Mouse (Mus musculus) embryonic facial prominence, embryonic 14.5 days (tissue): ENCODE measurements at regions not wholly inside any gene's neighbourhood (a gene's known extent, or its start where the extent isn't known, plus 50 kb on each side); places are given as distances from the start of the nearest gene placed in this dataset.

ENCODE experiments used
- ATAC-seq: fragments of 200-750 bp; cut with Nextera tagmentation; 2 replicates; pipeline ENCODE4 v1.8.0; 2017; ENCODE audit warnings: low read depth, moderate number of reproducible peaks, moderate TSS enrichment
- DNase-seq: peaks from one replicate; pipeline ENCODE4 v3.0.0-alpha.2; 2015; ENCODE audit warnings: low spot score
- H3K27ac ChIP-seq: fragments of 300-500 bp; sonication (generic); replicated peaks from 2 replicates; pipeline ENCODE4 v1.5.1; 2014; ENCODE audit warnings: low read depth, mild to moderate bottlenecking, low read length, moderate library complexity
- H3K27me3 ChIP-seq: fragments of 300-500 bp; sonication (generic); replicated peaks from 2 replicates; pipeline ENCODE4 v1.6.1; 2014; ENCODE audit warnings: low read length; ENCODE audit not compliant: control insufficient read depth, insufficient read depth
- H3K36me3 ChIP-seq: fragments of 300-500 bp; sonication (generic); 2 replicates; pipeline ENCODE4 v1.6.1; 2014; ENCODE audit warnings: low read length, mixed read lengths; ENCODE audit not compliant: control insufficient read depth, insufficient read depth
- H3K4me1 ChIP-seq: fragments of 300-500 bp; sonication (generic); 2 replicates; pipeline ENCODE4 v1.6.1; 2014; ENCODE audit warnings: antibody characterized with exemption, low read length; ENCODE audit not compliant: control insufficient read depth, insufficient read depth
- H3K4me2 ChIP-seq: fragments of 300-500 bp; sonication (generic); 2 replicates; pipeline ENCODE4 v1.6.1; 2014; ENCODE audit warnings: low read depth, mild to moderate bottlenecking, low read length, moderate library complexity, mixed read lengths
- H3K4me3 ChIP-seq: fragments of 300-500 bp; sonication (generic); 2 replicates; pipeline ENCODE4 v1.5.1; 2014; ENCODE audit warnings: low read depth, mild to moderate bottlenecking, low read length
- H3K9ac ChIP-seq: fragments of 300-500 bp; sonication (generic); 2 replicates; pipeline ENCODE4 v1.6.1; 2014; ENCODE audit warnings: low read depth, mild to moderate bottlenecking, low read length, moderate library complexity, mixed read lengths
- H3K9me3 ChIP-seq: fragments of 300-500 bp; sonication (generic); 2 replicates; pipeline ENCODE4 v1.6.1; 2016; ENCODE audit warnings: low read length; ENCODE audit not compliant: control insufficient read depth
- WGBS: fragments of 180-500 bp; shearing (Covaris S2); extraction: QIAGEN DNeasy Blood & Tissue Kit; methylation state at CpG from one replicate; pipeline ENCODE4 v1.1.7; 2014; 5-methylcytosine and 5-hydroxymethylcytosine counted together

GRCm38 (mm10) chr1:71925501-71925900 is 272.5 kb upstream of the Fn1 start:
- Histone ChIP-seq H3K36me3 (no peaks in the 10 kb centered on the region), H3K4me1 (no peaks in the 10 kb centered on the region), H3K4me3 (no peak overlapping the region), H3K9me3 (no peaks in the 10 kb centered on the region), H3K27ac (no peak overlapping the region), H3K4me2 (no peak overlapping the region), H3K9ac (no peak overlapping the region), H3K27me3 (no peaks in the 10 kb centered on the region)
- 95% methylated on average over 2 of the region's 2 CpGs for WGBS
- ATAC-seq (no peak), DNase-seq (no peak)

GRCm38 (mm10) chr1:71924884-71925283 is 271.9 kb upstream of the Fn1 start:
- Histone ChIP-seq H3K4me2 (no peak overlapping the region), H3K27me3 (no peaks in the 10 kb centered on the region), H3K9me3 (no peaks in the 10 kb centered on the region), H3K9ac (no peak overlapping the region), H3K27ac (no peak overlapping the region), H3K36me3 (no peaks in the 10 kb centered on the region), H3K4me1 (no peaks in the 10 kb centered on the region), H3K4me3 (no peak overlapping the region)
- DNase-seq: no peak
- WGBS: 87% methylated on average over 1 of the region's 1 CpGs
- no peak for ATAC-seq

GRCm38 (mm10) chr1:71923731-71924130 is 270.7 kb upstream of the Fn1 start:
- no peaks in the 10 kb centered on the region for H3K36me3 ChIP-seq
- H3K4me1 ChIP-seq: no peaks in the 10 kb centered on the region
- no peaks in the 10 kb centered on the region for H3K9me3 ChIP-seq
- WGBS: 59% methylated on average over 3 of the region's 3 CpGs
- no peak for DNase-seq
- no peak overlapping the region for H3K4me3 ChIP-seq
- H3K9ac ChIP-seq: no peak overlapping the region
- no peaks in the 10 kb centered on the region for H3K27me3 ChIP-seq
- ATAC-seq: no peak
- no peak overlapping the region for H3K27ac ChIP-seq
- no peak overlapping the region for H3K4me2 ChIP-seq

- no peaks in the 10 kb centered on the region for H3K36me3 ChIP-seq
- H3K4me1 ChIP-seq: no peaks in the 10 kb centered on the region
- H3K9ac ChIP-seq: no peak overlapping the region
- H3K27me3 ChIP-seq: no peaks in the 10 kb centered on the region
- ATAC-seq (no peak), DNase-seq (no peak)
- no peaks in the 10 kb centered on the region for H3K9me3 ChIP-seq
- no peak overlapping the region for H3K4me3 ChIP-seq
- no peak overlapping the region for H3K27ac ChIP-seq
- WGBS: 84% methylated on average over 2 of the region's 2 CpGs
- no peak overlapping the region for H3K4me2 ChIP-seq
Measured at GRCm38 (mm10) chr1:71921456-71921855, 268.5 kb upstream of the Fn1 start.

- no peaks in the 10 kb centered on the region for H3K9me3 ChIP-seq
- H3K27me3 ChIP-seq: no peaks in the 10 kb centered on the region
- no peak for DNase-seq
- WGBS: 92% methylated on average over 2 of the region's 2 CpGs
- H3K36me3 ChIP-seq: no peaks in the 10 kb centered on the region
- H3K9ac ChIP-seq: no peak overlapping the region
- H3K4me1 ChIP-seq: no peaks in the 10 kb centered on the region
- no peak overlapping the region for H3K4me2 ChIP-seq
- H3K27ac ChIP-seq: no peak overlapping the region
- ATAC-seq: no peak
- H3K4me3 ChIP-seq: no peak overlapping the region
Measured at GRCm38 (mm10) chr1:71919891-71920290, 266.9 kb upstream of the Fn1 start.

GRCm38 (mm10) chr1:71917021-71917420 is 264.0 kb upstream of the Fn1 start:
- no peak overlapping the region for H3K4me3 ChIP-seq
- ATAC-seq (no peak), DNase-seq (no peak)
- no peaks in the 10 kb centered on the region for H3K27me3 ChIP-seq
- no peak overlapping the region for H3K9ac ChIP-seq
- no peaks in the 10 kb centered on the region for H3K36me3 ChIP-seq
- 56% methylated on average over 2 of the region's 2 CpGs for WGBS
- H3K9me3 ChIP-seq: no peaks in the 10 kb centered on the region
- H3K4me1 ChIP-seq: no peaks in the 10 kb centered on the region; the same call in 1 of the 2 replicates
- no peak overlapping the region for H3K27ac ChIP-seq
- no peak overlapping the region for H3K4me2 ChIP-seq

- ATAC-seq (no peak), DNase-seq (no peak)
- Histone ChIP-seq H3K9ac (no peak overlapping the region), H3K27me3 (no peaks in the 10 kb centered on the region), H3K27ac (no peak overlapping the region), H3K36me3 (no peaks in the 10 kb centered on the region), H3K4me3 (no peak overlapping the region), H3K9me3 (no peaks in the 10 kb centered on the region), H3K4me2 (no peak overlapping the region), H3K4me1 (no peaks in the 10 kb centered on the region; the same call in 1 of the 2 replicates)
- 82% methylated on average over 3 of the region's 3 CpGs for WGBS
Measured at GRCm38 (mm10) chr1:71914439-71914838, 261.4 kb upstream of the Fn1 start.

- Histone ChIP-seq H3K4me2 (no peak overlapping the region), H3K9me3 (no peaks in the 10 kb centered on the region), H3K4me1 (peaks cover 3% of the 10 kb centered on the region; the same call in 1 of the 2 replicates), H3K36me3 (no peaks in the 10 kb centered on the region), H3K9ac (no peak overlapping the region), H3K27ac (no peak overlapping the region), H3K27me3 (no peaks in the 10 kb centered on the region), H3K4me3 (no peak overlapping the region)
- WGBS: 64% methylated on average over 5 of the region's 5 CpGs
- no peak for ATAC-seq
- DNase-seq: no peak
Measured at GRCm38 (mm10) chr1:71913221-71913620, 260.2 kb upstream of the Fn1 start.

GRCm38 (mm10) chr1:71912441-71912840 is 259.4 kb upstream of the Fn1 start:
- H3K27ac ChIP-seq: no peak overlapping the region
- DNase-seq (no peak), ATAC-seq (no peak; the same call in 1 of the 2 replicates)
- H3K36me3 ChIP-seq: no peaks in the 10 kb centered on the region
- no peaks in the 10 kb centered on the region for H3K27me3 ChIP-seq
- no peak overlapping the region for H3K9ac ChIP-seq
- H3K4me1 ChIP-seq: peaks cover 3% of the 10 kb centered on the region; the same call in 1 of the 2 replicates
- no peak overlapping the region for H3K4me2 ChIP-seq
- no peak overlapping the region for H3K4me3 ChIP-seq
- H3K9me3 ChIP-seq: no peaks in the 10 kb centered on the region
- 14% methylated on average over 3 of the region's 3 CpGs for WGBS
